Mouse (Mus musculus) liver, embryonic 14.5 days (tissue): Measurements from ENCODE around the gene Ppox. TPM values are rescaled to one million over a fixed set of nuclear protein-coding genes. Genes with fewer than 3 reads are reported as not detected.

Experiments
- ATAC-seq: fragments of 200-750 bp; cut with Nextera tagmentation; 2 replicates; pipeline ENCODE4 v1.8.0; 2017; ENCODE audit warnings: moderate number of reproducible peaks, mild to moderate bottlenecking, moderate library complexity; ENCODE audit not compliant: insufficient read depth
- DNase-seq, 3 experiments: peaks; one replicate each; pipeline ENCODE4 v3.0.0-alpha.2; 2012 to 2013; ENCODE audit warnings: low read depth in 3 of 3, low spot score in 3 of 3
- H3K27ac ChIP-seq: fragments of 300-500 bp; sonication (generic); 2 replicates; pipeline ENCODE4 v1.5.1; 2014; ENCODE audit warnings: moderate library complexity, mild to moderate bottlenecking, control low read depth, inconsistent platforms
- H3K27me3 ChIP-seq: fragments of 300-500 bp; sonication (generic); 2 replicates; pipeline ENCODE4 v1.6.1; 2014; ENCODE audit warnings: mild to moderate bottlenecking, low read length, moderate library complexity; ENCODE audit not compliant: control insufficient read depth, insufficient read depth
- H3K36me3 ChIP-seq: fragments of 300-500 bp; sonication (generic); replicated peaks from 2 replicates; pipeline ENCODE4 v1.6.1; 2014; ENCODE audit warnings: low read depth; ENCODE audit not compliant: control insufficient read depth, insufficient read depth
- H3K4me1 ChIP-seq, 2 experiments: fragments of 200-500 bp in 1 of 2; fragments of 300-500 bp in 1 of 2; sonication (generic) in 1 of 2; replicated peaks; 2 replicates each; pipeline ENCODE4 v1.6.1; 2012 to 2014; ENCODE audit warnings: antibody characterized with exemption in 1 of 2, inconsistent platforms in 1 of 2, low read length in 1 of 2; ENCODE audit not compliant: control insufficient read depth in 2 of 2, insufficient read depth in 2 of 2
- H3K4me2 ChIP-seq: fragments of 300-500 bp; sonication (generic); 2 replicates; pipeline ENCODE4 v1.6.1; 2014; ENCODE audit warnings: low read depth, mild to moderate bottlenecking, control low read depth, moderate library complexity
- H3K4me3 ChIP-seq, 2 experiments: fragments of 200-500 bp in 1 of 2; fragments of 300-500 bp in 1 of 2; sonication (generic) in 1 of 2; 2 replicates each; pipeline ENCODE4 v1.5.1; 2012 to 2014; ENCODE audit warnings: low read depth in 2 of 2, low read length in 2 of 2, mild to moderate bottlenecking in 2 of 2, control low read depth in 1 of 2, inconsistent platforms in 1 of 2, moderate library complexity in 1 of 2; ENCODE audit not compliant: insufficient read depth in 1 of 2
- H3K9ac ChIP-seq: fragments of 300-500 bp; sonication (generic); replicated peaks from 2 replicates; pipeline ENCODE4 v1.6.1; 2014; ENCODE audit warnings: mild to moderate bottlenecking, control low read depth, moderate library complexity
- H3K9me3 ChIP-seq: fragments of 300-500 bp; sonication (generic); 2 replicates; pipeline ENCODE4 v1.6.1; 2016; ENCODE audit warnings: low read length, mixed read lengths; ENCODE audit not compliant: control insufficient read depth
- CTCF ChIP-seq: IDR thresholded peaks from 2 replicates; pipeline ENCODE4 v1.5.1; 2016; ENCODE audit warnings: antibody characterized with exemption, low read depth, control low read depth
- EP300 ChIP-seq: IDR thresholded peaks from 2 replicates; pipeline ENCODE4 v1.6.1; 2016; ENCODE audit warnings: antibody characterized with exemption, low read depth
- WGBS: fragments of 180-500 bp; shearing (Covaris S2); extraction: QIAGEN DNeasy Blood & Tissue Kit; methylation state at CpG from one replicate; pipeline ENCODE4 v1.1.7; 2014; ENCODE audit not compliant: insufficient replicate concordance; 5-methylcytosine and 5-hydroxymethylcytosine counted together
- polyA plus RNA-seq, 2 experiments: library from polyadenylated mRNA; depleted of rRNA in 1 of 2; stranded (reverse) in 1 of 2; unstranded in 1 of 2; fragments of >200 nt; fragmentation: Nextera tagmentation in 1 of 2; extraction: Ambion mirVana in 1 of 2; gene quantifications; 2 replicates each; pipeline versions ENCODE4 v1.2.1 to v1.2.3; 2012 to 2014

Gene Ppox
- polyA plus RNA-seq, 2 experiments = 161 to 170 TPM

DNA sequence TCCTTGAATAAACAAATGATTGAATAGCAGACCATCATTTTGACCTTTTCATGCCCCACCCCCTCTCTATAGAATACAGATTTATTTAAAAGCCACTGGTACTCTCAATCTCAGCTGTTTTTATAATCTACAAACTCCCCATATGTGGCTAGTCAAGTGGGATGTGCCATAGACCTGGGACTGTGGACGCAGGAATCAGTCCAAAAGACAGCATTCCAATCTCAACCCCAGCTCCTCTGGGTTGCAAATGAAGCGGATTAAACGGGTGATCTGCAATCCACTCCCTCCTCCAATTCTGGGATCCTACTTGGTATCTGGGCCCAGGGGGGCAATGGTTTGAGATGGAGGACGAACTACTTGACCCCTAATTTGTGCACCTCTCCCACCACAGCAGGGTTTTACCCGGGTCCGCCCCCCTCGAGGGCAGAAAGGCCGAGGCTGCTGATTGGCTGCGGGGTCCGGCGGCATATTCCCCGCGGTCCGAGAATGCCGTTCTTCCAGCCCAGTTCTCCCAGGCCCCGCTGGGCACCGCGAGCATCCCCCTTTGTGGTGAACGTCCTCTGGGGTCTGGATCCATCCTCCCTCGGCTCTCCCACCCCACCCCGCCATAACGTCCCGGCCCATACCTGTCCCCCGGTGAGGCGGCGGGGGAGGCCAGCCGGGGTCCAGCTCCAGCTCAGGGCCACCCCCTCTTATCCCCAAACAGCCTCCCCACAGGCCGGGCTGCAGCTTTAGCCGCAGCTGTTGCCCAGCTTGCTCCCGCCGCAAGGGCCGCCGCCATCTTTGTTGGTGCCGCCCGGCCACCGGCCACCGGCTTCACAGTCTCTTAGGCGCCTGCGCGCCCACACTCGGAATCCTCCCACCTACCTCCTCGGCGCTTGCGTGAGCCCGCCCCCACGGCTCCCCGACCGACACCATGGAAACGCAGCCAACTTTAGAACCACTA lies 6.4 kb upstream of the Ppox start, which contains the start of gene Usp21:
Gene Usp21, minus strand, starts transcription at position 856 of the 946 bp plus-strand sequence.
- ATAC-seq (peak; percentile 93), DNase-seq (peak; percentile 81 to 83 (median 82))
- no peaks in the 10 kb centered on the region for H3K27me3 ChIP-seq
- H3K9me3 ChIP-seq = no peaks in the 10 kb centered on the region
- H3K4me3 ChIP-seq = peak within 1 kb of the TSS; percentile 86 to 90
- TF ChIP-seq EP300 (no peak), CTCF (no peak)
- H3K27ac ChIP-seq = peak within 1 kb of the TSS; percentile 65
- H3K9ac ChIP-seq = peak within 1 kb of the TSS; percentile 95
- H3K4me2 ChIP-seq = peak within 1 kb of the TSS; percentile 79
- WGBS = 2% methylated on average over 49 of the region's 49 CpGs
- H3K36me3 ChIP-seq = peaks cover 26% of the 10 kb centered on the region
- H3K4me1 ChIP-seq = peaks cover 18 to 19% of the 10 kb centered on the region in 2 experiments

DNA sequence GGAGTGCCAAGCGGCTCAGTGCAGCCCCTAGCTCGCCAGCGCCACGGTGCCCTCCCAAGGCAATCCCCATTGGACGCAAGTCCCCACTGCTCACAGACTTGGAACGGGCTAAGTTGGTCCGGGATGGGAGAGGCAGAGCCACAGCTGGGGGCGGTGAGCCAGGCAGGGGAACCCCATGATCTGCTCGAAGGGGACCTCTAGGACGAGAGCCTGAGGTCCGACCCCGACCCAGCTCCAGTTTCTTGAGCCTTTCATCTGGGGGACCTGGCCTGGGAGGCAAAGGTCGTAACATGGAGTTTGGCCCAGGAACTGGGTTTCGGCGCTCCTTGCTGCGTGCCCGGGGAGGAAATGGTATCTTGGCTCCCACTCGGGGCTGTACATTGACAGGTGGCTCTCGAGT lies 5.5 kb upstream of the Ppox start:
- ATAC-seq = no peak
- 90% methylated on average over 19 of the region's 19 CpGs for WGBS
- Histone ChIP-seq H3K4me1 (peaks cover 9 to 17% of the 10 kb centered on the region in 2 experiments), H3K9me3 (no peaks in the 10 kb centered on the region), H3K9ac (no peak overlapping the region), H3K36me3 (peaks cover 26% of the 10 kb centered on the region), H3K27ac (no peak overlapping the region), H3K4me3 (peak overlapping the region in 1 of 2 experiments; percentile 86; a peak in 2 of 4 replicates), H3K27me3 (no peaks in the 10 kb centered on the region), H3K4me2 (peak overlapping the region; percentile 79)
- no peak for DNase-seq
- TF ChIP-seq EP300 (no peak), CTCF (no peak)

DNA sequence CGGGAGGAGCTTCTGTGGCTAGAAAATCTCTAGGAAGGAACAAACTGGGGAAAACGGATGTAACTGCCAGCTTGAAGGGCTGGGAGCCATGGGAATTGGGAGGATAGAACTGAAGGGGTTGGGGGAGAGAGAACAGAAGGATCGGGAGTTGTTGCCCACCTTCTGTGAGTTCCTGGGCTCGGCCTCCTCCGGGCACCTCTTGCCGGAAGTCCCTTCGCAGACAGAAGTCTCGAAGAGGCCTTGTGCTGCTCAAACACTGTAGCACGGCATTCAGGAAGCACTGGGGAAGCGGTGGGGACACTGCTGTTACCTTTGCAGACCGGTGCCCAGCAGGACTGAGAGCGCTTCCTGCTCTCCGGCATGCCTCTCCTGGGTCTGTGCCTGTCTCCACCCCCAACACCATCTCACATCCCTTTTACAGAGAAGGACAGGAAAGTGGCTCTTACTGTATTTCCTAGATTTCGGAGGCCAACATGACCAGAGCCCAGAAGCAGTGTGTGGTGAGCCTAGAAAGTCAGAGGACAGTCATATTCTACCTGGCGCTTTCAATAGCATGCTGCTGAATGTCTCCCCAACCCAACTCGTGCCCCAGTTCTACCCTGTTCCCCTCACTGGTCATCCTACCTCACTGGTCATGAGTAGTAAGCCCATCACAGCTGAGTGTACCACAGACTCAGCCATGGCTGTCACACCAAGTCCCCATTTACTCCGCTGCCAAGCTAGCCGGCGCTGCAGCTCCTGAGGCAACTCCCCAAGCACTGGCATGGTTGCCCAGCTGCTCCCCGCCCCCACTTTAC lies 4.3 kb upstream of the Ppox start:
- Histone ChIP-seq H3K36me3 (peaks cover 26% of the 10 kb centered on the region), H3K9me3 (no peaks in the 10 kb centered on the region), H3K4me1 (peaks cover 9 to 17% of the 10 kb centered on the region in 2 experiments), H3K27ac (no peak overlapping the region), H3K27me3 (no peaks in the 10 kb centered on the region), H3K4me3 (no peak overlapping the region), H3K9ac (no peak overlapping the region), H3K4me2 (no peak overlapping the region)
- ATAC-seq (no peak), DNase-seq (no peak)
- WGBS = 79% methylated on average over 20 of the region's 20 CpGs
- TF ChIP-seq EP300 (no peak), CTCF (no peak)

DNA sequence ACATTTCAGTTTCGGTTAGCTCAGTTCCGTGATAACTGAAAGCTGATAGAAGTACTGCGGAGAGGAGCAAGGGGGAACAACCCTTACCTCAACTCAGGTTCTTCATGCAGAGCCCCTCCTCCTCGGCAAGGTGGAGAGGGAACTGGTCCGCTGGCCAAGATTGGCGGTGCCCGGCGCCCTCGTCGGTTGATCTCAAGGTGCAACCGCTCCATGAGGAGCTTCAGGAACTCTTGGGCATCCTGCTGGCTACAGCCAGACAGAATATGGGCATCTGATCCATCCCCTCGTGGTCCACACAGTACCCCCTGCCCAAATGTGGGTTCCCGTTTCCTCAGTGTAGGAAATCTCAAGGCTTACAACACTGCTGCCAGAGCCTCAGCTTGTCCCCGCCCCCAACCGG lies 3.5 kb upstream of the Ppox start:
- peaks cover 30% of the 10 kb centered on the region for H3K36me3 ChIP-seq
- DNase-seq = no peak

More for the DNA sequence above, 3.5 kb upstream of the Ppox start:
- no peak overlapping the region for H3K27ac ChIP-seq
- 86% methylated on average over 15 of the region's 15 CpGs for WGBS
- no peak overlapping the region for H3K4me2 ChIP-seq
- no peak for ATAC-seq
- peaks cover 9 to 17% of the 10 kb centered on the region in 2 experiments for H3K4me1 ChIP-seq
- no peak overlapping the region for H3K9ac ChIP-seq
- H3K27me3 ChIP-seq = no peaks in the 10 kb centered on the region
- TF ChIP-seq EP300 (no peak), CTCF (no peak)
- no peaks in the 10 kb centered on the region for H3K9me3 ChIP-seq
- H3K4me3 ChIP-seq = no peak overlapping the region
